Mouse (Mus musculus) common myeloid progenitor, adult 5-6 weeks (primary cell): ENCODE results near the gene Mpst. TPM values are rescaled to one million over a fixed set of nuclear protein-coding genes. Genes with fewer than 3 reads are reported as not detected.
A peak's percentile ranks its signal among the peaks of the same experiment; 100 is the strongest.

Experiments
- ATAC-seq: replicated peaks from 2 replicates; pipeline ENCODE4 v1.8.0; 2016; ENCODE audit warnings: low read depth, mild to moderate bottlenecking, moderate TSS enrichment, inconsistent platforms; ENCODE audit not compliant: poor library complexity, severe bottlenecking
- total RNA-seq: library from RNA; stranded (forward); fragments of 200-1000, 187-1606 nt; gene quantifications from 2 replicates; pipeline ENCODE4 v1.2.3, GENCODE M21; 2017

The Mpst gene
- total RNA-seq, 1 experiment from 2014 or later, result 22.9 TPM

- ATAC-seq, result peak; percentile 51
Measured at GRCm38 (mm10) chr15:78434896-78435520, 28.8 kb downstream of the Mpst start.

DNA sequence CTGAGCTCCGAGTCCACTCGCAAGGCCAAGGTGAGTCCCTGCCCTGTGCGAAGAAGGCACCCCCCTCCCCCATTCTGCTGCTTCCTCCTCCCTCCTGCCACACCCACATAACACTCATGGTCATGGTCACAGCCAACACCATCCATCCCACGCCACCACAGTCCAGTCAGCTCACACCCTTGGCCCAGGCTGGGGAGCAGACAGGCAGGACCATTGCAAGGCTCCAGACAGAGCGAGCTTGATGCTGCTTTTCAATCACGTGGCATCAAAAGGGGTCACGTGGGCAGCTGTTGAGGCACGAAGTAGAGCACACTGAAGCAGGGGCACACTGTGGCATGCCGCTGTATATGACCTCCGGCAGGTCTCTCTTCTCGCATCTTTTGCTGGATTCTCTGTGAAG, 29.5 kb downstream of the Mpst start:
- no peak for ATAC-seq

- no peak for ATAC-seq
Measured at GRCm38 (mm10) chr15:78436380-78437192, 30.4 kb downstream of the Mpst start.

- ATAC-seq, result no peak
Measured at GRCm38 (mm10) chr15:78437237-78438017, 31.2 kb downstream of the Mpst start.

DNA sequence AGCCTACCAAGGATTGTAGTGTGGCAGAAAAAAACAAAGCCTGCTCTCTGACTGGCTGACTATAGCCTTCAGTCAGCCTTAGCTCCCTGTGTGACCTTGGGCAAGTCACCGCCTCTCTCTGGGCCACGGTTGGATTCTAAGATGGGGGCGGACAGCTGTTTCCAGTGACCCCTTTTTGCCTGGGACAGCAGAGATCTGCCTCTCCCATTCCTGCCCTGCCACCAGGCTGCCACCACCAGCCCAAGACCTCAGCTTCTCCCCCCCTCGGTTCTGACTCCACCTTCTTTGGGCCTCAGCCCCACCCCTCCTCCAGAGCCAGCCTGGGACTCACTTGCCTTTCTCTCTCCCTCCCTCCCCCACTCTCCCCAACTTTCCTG, 31.8 kb downstream of the Mpst start:
- no peak for ATAC-seq

GRCm38 (mm10) chr15:78438505-78438904, 32.3 kb downstream of the Mpst start:
- no peak for ATAC-seq

DNA sequence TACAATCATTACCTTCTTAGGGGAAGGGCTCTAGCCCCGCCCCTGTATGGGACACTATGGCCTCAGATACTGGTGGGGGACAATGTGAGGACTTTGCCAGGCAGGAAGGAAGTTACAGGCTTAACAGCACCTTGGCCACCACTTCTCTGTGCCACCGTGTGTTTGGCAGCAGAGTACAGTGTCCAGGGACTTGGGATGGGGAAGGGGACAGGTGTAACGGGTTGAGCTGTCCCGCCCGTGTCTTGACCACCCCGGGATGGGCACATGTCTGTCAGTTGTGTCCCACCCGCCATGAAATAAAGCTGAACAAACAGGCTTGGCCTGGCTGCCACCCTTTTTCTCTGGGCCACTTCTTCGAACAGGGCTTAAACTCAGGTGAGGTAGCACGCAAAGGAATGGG, 32.8 kb downstream of the Mpst start:
- no peak for ATAC-seq

- ATAC-seq, result no peak
Measured at GRCm38 (mm10) chr15:78442231-78442630, 36.0 kb downstream of the Mpst start.

DNA sequence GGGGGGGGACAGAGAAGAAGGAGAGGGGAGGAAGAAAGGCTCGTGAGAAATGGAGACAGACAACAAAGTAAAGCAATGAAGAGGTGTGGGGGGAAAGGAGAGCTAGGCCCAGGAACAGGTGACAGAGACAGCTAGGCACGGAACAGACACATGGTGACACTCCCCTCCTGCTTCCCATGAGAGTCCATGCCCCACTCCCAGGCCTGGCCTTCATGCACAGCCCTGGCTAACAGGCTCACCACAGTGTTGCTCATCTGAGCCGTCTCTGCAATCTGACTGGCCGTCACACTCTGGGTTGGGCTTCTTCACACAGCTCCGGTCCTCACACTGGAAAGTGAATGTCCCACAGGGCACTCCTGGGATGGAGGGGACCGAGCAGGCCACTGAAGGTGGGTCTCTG, 37.6 kb downstream of the Mpst start:
- ATAC-seq, result no peak

DNA sequence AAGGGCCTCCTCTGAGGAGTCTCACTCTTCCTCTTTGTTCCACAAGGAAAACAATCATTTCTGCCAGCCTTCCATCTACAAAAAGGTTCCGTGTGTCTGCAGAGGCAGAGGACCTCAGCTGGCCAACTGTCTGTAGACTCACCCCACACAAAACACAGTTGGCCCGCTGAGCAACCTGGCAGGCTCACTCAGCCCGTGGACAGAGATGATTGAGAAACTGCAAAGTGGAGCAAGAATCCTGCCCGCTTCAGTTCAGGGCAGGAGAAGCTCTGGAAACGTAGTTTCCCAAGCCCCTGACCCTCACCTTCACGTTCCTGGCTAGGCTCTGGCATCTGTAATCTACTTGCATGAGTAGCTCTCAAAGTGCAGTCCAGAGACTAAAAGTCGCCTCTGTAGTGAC, 40.9 kb downstream of the Mpst start:
- no peak for ATAC-seq

GRCm38 (mm10) chr15:78447746-78448535, 41.7 kb downstream of the Mpst start:
- ATAC-seq, result peak; percentile 54

DNA sequence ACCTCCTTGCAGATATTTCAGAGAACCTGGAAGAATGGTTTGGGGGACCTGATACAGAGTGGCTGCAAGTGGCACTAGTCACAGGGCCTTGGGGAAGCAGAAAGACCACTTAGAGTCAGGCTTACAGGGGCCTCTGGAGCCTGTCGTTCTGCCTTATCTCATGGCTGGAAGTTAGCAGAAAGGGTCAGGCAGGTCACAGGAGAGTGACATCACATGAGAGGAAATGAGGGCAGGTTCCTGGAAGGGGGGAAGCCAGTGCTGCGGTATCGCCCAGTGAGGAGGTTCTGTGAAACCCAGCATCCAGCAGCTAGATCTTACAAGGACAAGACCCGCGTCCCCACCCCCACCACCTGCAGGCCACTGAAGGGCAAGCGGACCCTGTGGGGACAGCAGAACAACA, 42.9 kb downstream of the Mpst start:
- no peak for ATAC-seq

DNA sequence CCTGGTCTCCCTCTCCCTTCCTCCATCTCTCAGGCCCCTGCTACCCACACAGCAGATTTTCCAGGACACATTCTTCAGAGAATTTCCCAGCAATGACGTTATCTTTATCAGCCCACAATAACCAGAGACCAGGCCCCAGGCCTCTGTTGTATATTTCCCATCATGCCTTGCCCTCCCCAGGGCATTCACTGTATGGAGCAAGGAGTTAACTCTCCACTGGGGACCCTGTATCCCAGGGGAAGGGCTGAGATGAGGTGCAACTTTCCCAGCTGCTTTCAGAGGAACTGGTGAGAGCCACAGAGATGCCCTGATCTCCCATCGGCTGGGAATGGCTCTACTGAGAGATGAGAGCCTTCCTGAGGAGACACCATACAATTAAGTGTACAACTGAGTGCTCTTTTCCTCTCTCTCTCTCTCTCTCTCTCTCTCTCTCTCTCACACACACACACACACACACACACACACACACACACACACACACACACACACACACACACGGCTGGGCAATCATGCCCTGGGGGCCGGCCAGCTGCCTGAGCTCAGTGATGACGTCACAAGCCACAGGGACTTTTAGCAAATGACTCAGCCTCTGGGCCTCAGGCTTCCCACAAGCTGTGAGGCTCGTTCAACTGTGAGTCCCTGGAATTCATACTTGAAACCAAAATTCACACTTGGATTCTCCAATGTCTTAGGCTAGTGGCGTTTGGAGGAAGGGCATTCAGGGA, 43.6 kb downstream of the Mpst start:
- ATAC-seq, result peak; percentile 60

GRCm38 (mm10) chr15:78450419-78450768, 44.2 kb downstream of the Mpst start:
- ATAC-seq, result peak; percentile 15

- ATAC-seq, result no peak
Measured at GRCm38 (mm10) chr15:78451201-78451600, 45.0 kb downstream of the Mpst start.

- ATAC-seq, result no peak
Measured at GRCm38 (mm10) chr15:78452929-78453328, 46.7 kb downstream of the Mpst start.

DNA sequence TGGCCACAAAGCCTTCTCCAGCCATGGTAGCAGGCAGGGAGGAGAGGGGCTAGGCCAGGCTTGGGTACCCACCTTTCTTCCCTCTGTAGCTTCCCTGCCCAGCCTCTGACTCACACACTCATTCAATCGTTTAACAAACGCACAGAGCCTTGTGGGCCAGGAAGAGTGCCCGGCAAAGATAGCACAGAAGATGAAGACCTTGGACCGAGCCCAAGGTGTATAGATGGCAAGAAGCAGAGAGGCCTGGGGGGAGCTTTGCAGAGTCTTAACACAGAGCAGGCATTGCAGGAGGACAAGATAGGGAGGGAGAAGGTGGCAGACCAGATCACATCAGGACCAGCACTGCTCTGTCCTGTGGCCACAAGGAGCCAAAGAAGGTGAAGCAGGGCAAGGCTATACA, 49.0 kb downstream of the Mpst start:
- peak; percentile 45; the same call in 1 of the 2 replicates for ATAC-seq

DNA sequence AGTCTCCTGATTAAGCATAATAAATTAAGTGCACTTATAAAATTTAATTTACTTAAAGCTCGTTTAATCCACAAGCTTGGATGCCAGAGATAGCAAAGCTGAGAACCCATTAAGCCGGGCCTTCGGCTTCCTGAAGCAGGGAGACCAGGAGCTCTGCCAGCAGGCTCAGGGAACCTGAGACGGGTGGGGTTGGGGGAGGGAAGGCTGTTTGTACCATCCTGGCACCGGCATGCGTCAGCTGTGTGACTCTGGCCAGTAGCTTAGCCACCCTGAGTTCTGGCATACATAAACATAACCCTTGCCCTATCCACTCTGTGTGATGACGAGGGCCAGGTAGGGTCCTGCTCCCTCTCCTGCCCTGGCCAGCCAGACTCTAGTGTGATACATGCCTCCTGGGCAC, 49.8 kb downstream of the Mpst start:
- no peak for ATAC-seq

DNA sequence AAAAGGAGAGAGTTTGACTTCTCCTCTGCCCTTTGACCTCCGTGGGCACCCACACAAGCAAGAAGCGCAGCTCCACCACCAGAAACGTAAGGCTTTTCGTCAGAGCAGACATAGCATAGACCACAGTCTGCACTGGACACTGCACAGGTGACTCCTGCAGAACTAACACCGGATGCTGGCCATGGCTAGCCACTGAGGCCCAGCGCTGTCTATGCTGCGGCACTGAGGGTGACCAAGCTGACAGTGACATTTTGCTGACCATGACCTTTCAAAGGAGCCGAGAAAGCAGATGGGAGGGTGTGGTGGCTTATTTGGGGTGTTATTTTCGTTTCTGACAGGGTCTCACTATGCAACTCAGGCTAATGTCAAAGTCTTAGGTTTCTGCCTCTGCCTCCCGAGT, 51.0 kb downstream of the Mpst start:
- no peak for ATAC-seq

DNA sequence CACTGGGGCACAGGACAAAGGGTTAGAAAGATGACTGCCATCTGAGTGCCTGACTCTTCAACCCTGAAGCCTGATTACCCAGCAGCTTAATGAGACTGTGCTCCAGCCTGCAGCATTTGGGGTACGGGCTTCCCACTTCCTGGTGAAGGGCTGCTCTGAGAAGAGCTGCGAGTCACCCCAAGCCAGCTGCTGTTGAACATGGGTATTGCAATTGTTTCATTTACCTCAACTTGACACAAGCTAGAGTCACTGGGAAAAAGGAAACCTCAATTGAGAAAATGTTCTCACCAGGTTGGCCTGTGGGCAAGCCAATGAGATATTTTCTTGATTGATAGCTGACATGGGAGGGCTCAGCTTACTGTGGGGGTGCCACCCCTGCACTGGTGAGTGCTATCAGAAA, 56.8 kb downstream of the Mpst start:
- ATAC-seq, result peak; percentile 67
